ENCODE assay signal across 9 mouse cellular contexts in the genomic region with DNA sequence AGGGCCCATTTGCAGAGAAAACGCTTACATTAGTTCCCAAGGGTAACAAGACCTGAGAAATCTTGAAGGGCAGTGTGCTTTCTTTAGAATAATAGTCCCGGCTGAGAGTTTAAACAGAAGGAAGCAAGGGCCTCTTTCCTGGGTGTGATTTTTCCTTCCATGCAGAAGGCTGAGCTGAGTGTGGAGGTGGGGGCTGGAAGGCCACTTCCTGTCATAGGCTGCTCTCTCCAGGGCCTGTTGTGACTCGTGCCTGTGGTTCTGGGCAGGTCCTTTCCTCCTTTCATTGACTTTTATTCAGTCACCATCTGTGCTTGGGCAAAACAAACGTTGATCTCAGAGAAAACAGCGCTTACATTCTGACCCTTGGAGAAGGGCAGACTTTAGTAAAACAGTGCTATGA. TPM values are rescaled to one million over a fixed set of nuclear protein-coding genes. Genes with fewer than 3 reads are reported as not detected.
A peak's percentile ranks its signal among the peaks of the same experiment; 100 is the strongest.
DNase-seq lines count a peak whose midpoint lies in the region; ATAC-seq lines count a peak whose summit lies in the region.
"Had no signal": no experiment of that assay in that cellular context is flagged by ENCODE, and none has a peak within 500 bp of the region (broad histone marks: within the 10 kb centered on the region; RNA-seq: fewer than 3 reads in every experiment).

No protein-coding gene starts in this region.

- DNase-seq in forebrain, embryonic 14.5 days (ENCODE audit: low spot score): no peak
- no peak for DNase-seq in forebrain, embryonic 11.5 days (ENCODE audit: low spot score)
- peak; percentile 10 to 30 for DNase-seq in adrenal gland, postnatal 36 days
- DNase-seq in heart, postnatal 4 days: peak; percentile 35
- no peak for DNase-seq in limb, embryonic 10.5 days (ENCODE audit: low spot score)
- DNase-seq in layer of hippocampus, adult 11-12 months (ENCODE audit: low spot score): no peak
- DNase-seq in layer of hippocampus, adult 9-11 months: no peak

- 61% methylated on average over 5 of the region's 5 CpGs for WGBS in forebrain, embryonic 14.5 days
- WGBS in forebrain, embryonic 11.5 days: 56% methylated on average over 5 of the region's 5 CpGs
- WGBS in limb, embryonic 10.5 days: 52% methylated on average over 5 of the region's 5 CpGs
- 53% methylated on average over 5 of the region's 5 CpGs for WGBS in midbrain, embryonic 15.5 days

- H3K4me2 ChIP-seq in forebrain, embryonic 14.5 days (ENCODE audit: low read length): peak overlapping the region; percentile 97
- no peak overlapping the region for H3K4me2 ChIP-seq in forebrain, embryonic 11.5 days (ENCODE audit: low read depth, low read length, severe bottlenecking)
- peak overlapping the region; percentile 95; the same call in 1 of the 2 replicates for H3K4me2 ChIP-seq in midbrain, embryonic 15.5 days

- no peak overlapping the region for H3K27ac ChIP-seq in forebrain, embryonic 14.5 days (ENCODE audit: low read depth, low read length)
- no peak overlapping the region for H3K27ac ChIP-seq in forebrain, embryonic 11.5 days (ENCODE audit: low read depth, low read length)
- no peak overlapping the region for H3K27ac ChIP-seq in limb, embryonic 10.5 days
- H3K27ac ChIP-seq in midbrain, embryonic 15.5 days: no peak overlapping the region

- H3K27me3 ChIP-seq in forebrain, embryonic 14.5 days (replicated peaks; ENCODE audit: control insufficient read depth, insufficient read depth, low read length): 0 out of 2 replicates have a peak, but pooled peaks cover 4% of the 10 kb centered on the region
- peaks cover 4% of the 10 kb centered on the region; the same call in 1 of the 2 replicates for H3K27me3 ChIP-seq in forebrain, embryonic 11.5 days (ENCODE audit: control insufficient read depth, insufficient read depth, low read length)
- peaks cover 29% of the 10 kb centered on the region for H3K27me3 ChIP-seq in limb, embryonic 10.5 days (ENCODE audit: low read depth, poor library complexity, severe bottlenecking)
- H3K27me3 ChIP-seq in midbrain, embryonic 15.5 days (replicated peaks): peaks cover 5% of the 10 kb centered on the region; the same call in 1 of the 2 replicates

- H3K4me1 ChIP-seq in forebrain, embryonic 14.5 days (ENCODE audit: control insufficient read depth, insufficient read depth, low read length): peaks cover 9% of the 10 kb centered on the region; the same call in 1 of the 2 replicates
- 0 out of 2 replicates have a peak, but pooled peaks cover 2% of the 10 kb centered on the region for H3K4me1 ChIP-seq in forebrain, embryonic 11.5 days (replicated peaks; ENCODE audit: control insufficient read depth, insufficient read depth, low read length)
- H3K4me1 ChIP-seq in limb, embryonic 10.5 days: peaks cover 17% of the 10 kb centered on the region
- H3K4me1 ChIP-seq in midbrain, embryonic 15.5 days: peaks cover 6% of the 10 kb centered on the region; the same call in 1 of the 2 replicates

- ATAC-seq in forebrain, embryonic 14.5 days: no peak
- no peak for ATAC-seq in forebrain, embryonic 11.5 days (replicated peaks; ENCODE audit: low FRiP score)
- ATAC-seq in midbrain, embryonic 15.5 days (replicated peaks): no peak

- H3K9me3 ChIP-seq in forebrain, embryonic 14.5 days (replicated peaks; ENCODE audit: control insufficient read depth, low read length): no peaks in the 10 kb centered on the region
- no peaks in the 10 kb centered on the region for H3K9me3 ChIP-seq in forebrain, embryonic 11.5 days (ENCODE audit: control insufficient read depth, low read length)
- no peaks in the 10 kb centered on the region for H3K9me3 ChIP-seq in limb, embryonic 10.5 days (replicated peaks)
- no peaks in the 10 kb centered on the region for H3K9me3 ChIP-seq in midbrain, embryonic 15.5 days

- H3K36me3 ChIP-seq in forebrain, embryonic 14.5 days (ENCODE audit: control insufficient read depth, insufficient read depth, low read length): no peaks in the 10 kb centered on the region
- no peaks in the 10 kb centered on the region for H3K36me3 ChIP-seq in forebrain, embryonic 11.5 days (ENCODE audit: control insufficient read depth, insufficient read depth, low read length)
- no peaks in the 10 kb centered on the region for H3K36me3 ChIP-seq in limb, embryonic 10.5 days
- H3K36me3 ChIP-seq in midbrain, embryonic 15.5 days (replicated peaks): no peaks in the 10 kb centered on the region

- no peak overlapping the region for H3K4me3 ChIP-seq in forebrain, embryonic 14.5 days (ENCODE audit: low read depth, low read length)
- H3K4me3 ChIP-seq in forebrain, embryonic 11.5 days (ENCODE audit: low read depth, low read length): no peak overlapping the region
- H3K4me3 ChIP-seq in limb, embryonic 10.5 days: 0 out of 2 replicates have a peak overlapping the region, but pooled peaks have one; percentile 64
- H3K4me3 ChIP-seq in midbrain, embryonic 15.5 days: no peak overlapping the region

- H3K9ac ChIP-seq in forebrain, embryonic 14.5 days (ENCODE audit: low read length): no peak overlapping the region
- H3K9ac ChIP-seq in forebrain, embryonic 11.5 days (ENCODE audit: low read length): no peak overlapping the region; the same call in 1 of the 2 replicates
- H3K9ac ChIP-seq in midbrain, embryonic 15.5 days: no peak overlapping the region

RNA-seq across cellular contexts. Expression of gene Cav2, which starts 1.2 kb away (rescaled TPM):
- polyA plus RNA-seq in forebrain, embryonic 14.5 days (2014; fragmentation: Nextera tagmentation; extraction: Ambion mirVana): 12.1 and 14.3 TPM in 2 replicates
- polyA plus RNA-seq in forebrain, embryonic 11.5 days (2014; fragmentation: Nextera tagmentation; extraction: Ambion mirVana): 5.4 and 7.3 TPM in 2 replicates
- 10 to 100 TPM; 32.6 to 46.0 TPM for total RNA-seq in adrenal gland, postnatal 36 days (2021)
- total RNA-seq in heart, postnatal 4 days (2021): 10 to 100 TPM; 51.3 to 54.4 TPM
- 4.9 and 7.5 TPM in 2 replicates for polyA plus RNA-seq in limb, embryonic 10.5 days (2016; fragmentation: Nextera tagmentation; extraction: Ambion mirVana)
- 12.0 and 13.4 TPM in 2 replicates for polyA plus RNA-seq in midbrain, embryonic 15.5 days (2015; fragmentation: Nextera tagmentation; extraction: Ambion mirVana)
- total RNA-seq: MEL had no signal

RNA-seq across cellular contexts. Expression of gene Cav1, which starts 24.0 kb away (rescaled TPM):
- polyA plus RNA-seq in forebrain, embryonic 14.5 days (2014; fragmentation: Nextera tagmentation; extraction: Ambion mirVana): 32.3 and 40.3 TPM in 2 replicates
- polyA plus RNA-seq in forebrain, embryonic 11.5 days (2014; fragmentation: Nextera tagmentation; extraction: Ambion mirVana): 6.7 and 8.2 TPM in 2 replicates
- 100 to 1,000 TPM; 109 to 190 TPM for total RNA-seq in adrenal gland, postnatal 36 days (2021)
- 100 to 1,000 TPM; 462 to 484 TPM for total RNA-seq in heart, postnatal 4 days (2021)
- polyA plus RNA-seq in limb, embryonic 10.5 days (2016; fragmentation: Nextera tagmentation; extraction: Ambion mirVana): 15.3 and 22.4 TPM in 2 replicates
- 25.5 and 26.8 TPM in 2 replicates for polyA plus RNA-seq in midbrain, embryonic 15.5 days (2015; fragmentation: Nextera tagmentation; extraction: Ambion mirVana)
- total RNA-seq: MEL had no signal

Comparison
In these comparisons a context has a peak if more than half of its experiments do, and no peak if none do; other contexts are left out.
1. DNase-seq: peak in adrenal gland, postnatal 36 days (2 of 2) and heart, postnatal 4 days (single experiment); none in forebrain, embryonic 14.5 days (single experiment), forebrain, embryonic 11.5 days (single experiment), limb, embryonic 10.5 days (single experiment), layer of hippocampus, adult 11-12 months (single experiment) and layer of hippocampus, adult 9-11 months (single experiment).